Mouse (Mus musculus): ENCODE data around the gene Tmem132d.

Tmem132d gene

DNA sequence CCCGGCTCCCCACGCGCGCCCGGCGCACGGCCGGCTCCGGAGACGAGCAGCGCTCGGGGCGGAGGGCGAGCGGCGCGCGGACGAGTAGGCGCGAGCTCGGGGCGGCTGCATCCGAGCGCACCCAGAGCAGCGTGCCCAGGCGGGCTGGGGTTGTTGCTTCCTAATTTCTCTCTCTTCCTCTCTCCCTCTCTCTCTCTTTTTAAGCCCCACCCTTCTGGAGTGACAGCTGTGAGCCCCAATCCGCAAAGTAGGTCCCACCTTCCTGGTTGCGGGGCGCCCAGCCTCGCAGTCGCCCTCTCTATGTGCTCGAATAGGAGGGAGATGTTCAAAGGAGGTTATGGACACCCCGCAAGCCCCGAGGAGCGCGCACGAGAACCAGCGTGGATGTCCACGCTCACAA lies at the start of gene Tmem132d:
Gene Tmem132d (minus strand): TSS at position 162 of the 400 bp plus-strand sequence.
- DNase-seq, result peak; percentile 67

GRCm38 (mm10) chr5:128480816-128481215 lies 47.9 kb upstream of the Tmem132d start:
- no peak for DNase-seq

- DNase-seq, result no peak
Measured at GRCm38 (mm10) chr5:128475372-128475771, 42.5 kb upstream of the Tmem132d start.

DNA sequence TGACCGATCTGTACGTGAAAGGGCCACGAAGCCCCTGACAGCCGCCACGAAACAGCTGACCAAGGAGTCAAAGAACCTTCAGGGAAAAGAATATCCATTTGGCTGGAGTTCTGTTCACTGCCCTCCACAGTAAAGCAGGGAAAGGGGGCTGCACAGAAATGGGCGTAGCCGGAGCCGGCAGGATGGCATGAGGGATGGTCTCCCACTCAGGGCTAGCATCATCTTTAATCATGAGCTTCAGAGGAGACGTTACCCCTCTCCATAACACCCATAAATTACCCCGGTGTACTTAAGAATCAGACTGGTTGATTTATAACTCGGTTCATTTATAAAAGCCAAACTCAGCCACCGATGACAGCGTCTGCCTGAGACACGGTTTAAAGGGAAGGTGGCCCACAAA lies 36.9 kb upstream of the Tmem132d start:
- DNase-seq, result no peak

DNA sequence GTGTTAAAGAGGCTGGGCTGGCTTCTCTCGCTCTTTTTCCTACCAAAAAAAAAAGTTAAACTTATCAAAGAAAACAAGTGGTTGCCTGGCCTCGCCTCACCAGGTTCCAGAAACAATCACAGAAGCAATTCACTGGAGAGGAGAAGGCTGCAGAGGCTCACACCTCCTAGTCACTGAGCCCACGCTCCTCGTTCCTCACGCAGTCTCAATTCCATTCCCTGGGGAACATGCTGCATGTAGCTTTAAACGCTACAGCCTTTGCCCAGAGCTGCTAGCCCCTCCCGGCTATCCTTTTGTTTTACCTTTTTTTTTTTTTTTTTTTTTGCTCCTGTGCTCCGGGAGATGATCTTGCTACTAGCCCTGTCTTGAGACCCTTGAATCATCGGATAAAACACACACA lies 31.6 kb upstream of the Tmem132d start:
- DNase-seq, result no peak

DNA sequence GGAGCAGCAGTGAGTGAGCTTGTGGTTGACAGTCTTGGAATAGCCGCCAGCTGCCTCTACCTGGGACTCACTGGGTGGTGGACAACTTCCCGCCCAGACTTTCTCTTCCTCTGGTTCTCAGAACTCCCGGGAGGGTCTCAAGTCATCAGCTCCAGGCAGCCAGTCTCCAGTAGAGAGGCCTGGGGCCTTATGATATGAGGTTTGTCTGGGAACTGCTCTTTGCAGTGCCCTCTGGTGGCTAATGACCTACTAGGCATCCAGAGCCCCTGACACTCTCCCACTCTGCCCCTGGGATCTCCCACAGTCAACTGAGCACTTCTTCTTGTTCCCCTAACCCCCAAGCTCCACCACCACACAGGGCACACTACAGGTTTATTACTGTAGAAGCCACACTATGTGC lies 27.7 kb upstream of the Tmem132d start:
- peak; percentile 50 for DNase-seq

GRCm38 (mm10) chr5:128455732-128456131 lies 22.9 kb upstream of the Tmem132d start:
- DNase-seq, result no peak

- peak; percentile 73 for DNase-seq
Measured at GRCm38 (mm10) chr5:128452196-128452595, 19.3 kb upstream of the Tmem132d start.

- DNase-seq, result no peak
Measured at GRCm38 (mm10) chr5:128450808-128451207, 17.9 kb upstream of the Tmem132d start.

- DNase-seq, result peak; percentile 43
Measured at GRCm38 (mm10) chr5:128444876-128445275, 12.0 kb upstream of the Tmem132d start.

GRCm38 (mm10) chr5:128443848-128444247 lies 11.0 kb upstream of the Tmem132d start:
- no peak for DNase-seq

DNA sequence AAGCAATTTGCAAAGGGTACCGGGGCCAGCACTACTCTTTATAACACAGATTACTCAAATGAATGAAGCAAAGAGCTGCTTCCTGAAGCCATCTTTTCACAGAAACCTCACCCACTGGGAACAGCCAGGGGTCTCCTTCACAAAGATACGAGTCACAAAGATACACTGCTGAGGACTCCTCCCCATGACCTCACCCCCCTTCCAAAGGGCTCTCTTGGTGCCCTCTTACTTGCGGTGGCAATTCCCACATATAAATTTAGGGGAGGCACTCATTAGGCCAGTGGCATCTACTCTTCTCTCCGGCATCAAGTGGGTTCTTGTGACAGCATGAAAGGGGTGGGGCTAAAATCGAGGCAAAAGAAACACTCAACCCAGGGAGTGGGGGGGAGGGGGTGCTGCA lies 8.2 kb upstream of the Tmem132d start:
- no peak for DNase-seq

- DNase-seq, result peak; percentile 77
Measured at GRCm38 (mm10) chr5:128439828-128440227, 7.0 kb upstream of the Tmem132d start.

- DNase-seq, result peak; percentile 26
Measured at GRCm38 (mm10) chr5:128438078-128438477, 5.2 kb upstream of the Tmem132d start.

DNA sequence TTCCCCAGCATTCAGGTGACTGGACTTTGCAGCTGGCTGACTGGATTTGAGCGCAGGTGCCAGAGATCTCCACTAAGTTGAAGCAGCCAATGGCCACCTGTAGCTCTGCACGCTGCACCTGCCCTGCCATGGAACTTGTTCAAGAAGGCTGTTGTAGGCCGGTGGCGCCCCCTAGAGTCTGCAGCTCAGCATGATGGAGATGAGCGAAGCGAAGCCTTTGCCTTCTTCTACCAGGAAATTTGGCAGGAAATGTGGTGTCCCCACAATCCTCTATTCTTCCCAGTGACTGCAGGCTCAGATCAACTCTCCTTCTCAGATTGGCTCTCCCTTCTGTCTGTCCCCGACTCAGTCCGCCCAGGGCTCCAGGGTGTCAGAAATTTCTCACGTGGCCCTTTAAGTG lies 4.0 kb upstream of the Tmem132d start:
- DNase-seq, result peak; percentile 76

GRCm38 (mm10) chr5:128435683-128436082 lies 2.8 kb upstream of the Tmem132d start:
- peak; percentile 68 for DNase-seq

DNA sequence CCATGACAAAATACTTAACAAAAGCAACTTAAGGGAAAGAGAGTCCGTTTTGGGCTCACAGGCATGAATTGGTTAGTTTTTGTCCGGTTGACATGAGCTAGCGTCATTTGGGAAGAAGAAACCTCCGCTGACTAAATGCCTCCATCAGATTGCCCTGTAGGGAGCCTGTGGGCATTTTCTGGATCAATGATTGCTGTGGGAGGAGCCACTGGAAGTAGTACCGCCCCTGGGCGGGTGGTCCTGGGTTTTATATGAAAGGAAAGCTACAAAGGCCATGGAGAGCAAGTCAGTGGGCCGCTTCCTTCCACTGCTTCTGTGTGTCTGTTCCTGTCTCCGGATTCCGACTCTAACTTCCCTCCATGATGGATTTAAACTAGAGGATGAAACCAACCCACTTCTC lies 909 bp upstream of the Tmem132d start:
- DNase-seq, result no peak

DNA sequence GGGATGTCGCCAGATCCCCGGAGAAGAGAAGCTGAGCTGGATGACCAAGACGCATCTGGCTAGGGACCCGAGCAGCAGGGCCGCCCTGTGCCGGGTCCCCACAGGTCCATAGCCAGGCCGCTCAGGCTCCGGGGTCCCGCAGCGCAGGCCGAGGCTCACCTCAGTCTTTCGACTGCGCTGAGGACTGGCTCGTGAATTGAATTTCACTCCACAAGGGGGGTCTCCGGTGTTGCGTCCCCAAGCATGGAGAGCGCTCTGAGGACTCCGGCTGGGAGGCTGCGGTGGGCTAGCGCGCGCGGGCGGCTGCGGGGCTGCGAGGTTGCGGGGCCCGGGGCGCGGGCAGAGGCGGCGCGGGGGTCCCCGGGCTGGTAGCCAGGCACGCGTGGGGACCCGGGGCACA lies 455 bp downstream of the Tmem132d start:
- peak; percentile 26 for DNase-seq

DNA sequence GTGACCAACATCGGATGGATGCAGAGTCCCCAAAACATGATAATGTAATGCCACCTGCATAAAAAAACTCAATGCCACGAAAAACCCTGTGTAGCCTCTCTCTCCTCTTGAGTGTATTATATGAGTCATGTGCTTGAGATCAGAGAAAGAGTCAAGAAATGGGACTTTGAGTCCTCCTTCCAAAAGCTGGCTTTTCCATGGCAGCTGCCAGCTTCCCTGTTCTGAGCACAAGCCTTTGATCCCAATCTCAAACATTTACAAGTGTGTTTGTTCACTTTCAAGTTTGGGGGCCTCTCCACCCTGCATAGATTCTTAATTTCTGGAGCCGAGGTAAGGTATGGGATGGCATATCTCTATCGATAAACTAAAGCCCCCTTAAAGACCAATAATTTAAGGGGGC lies 8.2 kb downstream of the Tmem132d start:
- DNase-seq, result no peak

GRCm38 (mm10) chr5:128424213-128424612 lies 8.7 kb downstream of the Tmem132d start:
- DNase-seq, result no peak

GRCm38 (mm10) chr5:128422090-128422489 lies 10.8 kb downstream of the Tmem132d start:
- no peak for DNase-seq

GRCm38 (mm10) chr5:128418149-128418710 lies 14.6 kb downstream of the Tmem132d start:
- DNase-seq, result peak; percentile 34

GRCm38 (mm10) chr5:128414056-128414455 lies 18.8 kb downstream of the Tmem132d start:
- no peak for DNase-seq

DNA sequence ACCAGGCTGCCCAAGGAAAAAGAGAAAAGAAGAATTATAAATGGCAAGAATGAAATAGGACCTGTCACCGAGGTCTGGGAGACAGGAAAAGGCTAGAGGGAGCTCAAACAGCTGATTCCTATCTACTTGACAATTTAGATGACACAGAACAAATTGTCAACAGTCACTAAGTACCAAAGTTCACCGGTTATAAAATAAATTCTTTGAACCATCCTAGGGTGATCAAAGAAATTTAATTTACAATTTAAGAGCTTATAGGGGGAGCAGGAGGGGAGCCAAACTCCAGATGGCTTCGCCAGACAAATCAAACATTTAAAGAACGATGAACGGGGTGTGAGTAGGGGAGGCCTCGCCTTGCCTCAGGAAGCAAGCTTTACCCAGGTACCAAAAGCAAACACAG lies 20.6 kb downstream of the Tmem132d start:
- no peak for DNase-seq

- DNase-seq, result no peak
Measured at GRCm38 (mm10) chr5:128407546-128407945, 25.3 kb downstream of the Tmem132d start.

GRCm38 (mm10) chr5:128405071-128405470 lies 27.8 kb downstream of the Tmem132d start:
- DNase-seq, result no peak
